Mouse (Mus musculus): ENCODE measurements at regions not wholly inside any gene's neighbourhood (a gene's known extent, or its start where the extent isn't known, plus 50 kb on each side); places are given as distances from the start of the nearest gene placed in this dataset.

GRCm38 (mm10) chr5:50125676-50126075 lies 66.9 kb upstream of the Adgra3 start:
- DNase-seq = no peak

GRCm38 (mm10) chr5:50122829-50123241 lies 64.0 kb upstream of the Adgra3 start:
- peak; percentile 46 for DNase-seq

- DNase-seq = no peak
Measured at GRCm38 (mm10) chr5:50119860-50120259, 61.1 kb upstream of the Adgra3 start.

All from embryo, embryonic 11 days (tissue).